Mouse (Mus musculus): ENCODE data around the gene Ggta1.

DNA sequence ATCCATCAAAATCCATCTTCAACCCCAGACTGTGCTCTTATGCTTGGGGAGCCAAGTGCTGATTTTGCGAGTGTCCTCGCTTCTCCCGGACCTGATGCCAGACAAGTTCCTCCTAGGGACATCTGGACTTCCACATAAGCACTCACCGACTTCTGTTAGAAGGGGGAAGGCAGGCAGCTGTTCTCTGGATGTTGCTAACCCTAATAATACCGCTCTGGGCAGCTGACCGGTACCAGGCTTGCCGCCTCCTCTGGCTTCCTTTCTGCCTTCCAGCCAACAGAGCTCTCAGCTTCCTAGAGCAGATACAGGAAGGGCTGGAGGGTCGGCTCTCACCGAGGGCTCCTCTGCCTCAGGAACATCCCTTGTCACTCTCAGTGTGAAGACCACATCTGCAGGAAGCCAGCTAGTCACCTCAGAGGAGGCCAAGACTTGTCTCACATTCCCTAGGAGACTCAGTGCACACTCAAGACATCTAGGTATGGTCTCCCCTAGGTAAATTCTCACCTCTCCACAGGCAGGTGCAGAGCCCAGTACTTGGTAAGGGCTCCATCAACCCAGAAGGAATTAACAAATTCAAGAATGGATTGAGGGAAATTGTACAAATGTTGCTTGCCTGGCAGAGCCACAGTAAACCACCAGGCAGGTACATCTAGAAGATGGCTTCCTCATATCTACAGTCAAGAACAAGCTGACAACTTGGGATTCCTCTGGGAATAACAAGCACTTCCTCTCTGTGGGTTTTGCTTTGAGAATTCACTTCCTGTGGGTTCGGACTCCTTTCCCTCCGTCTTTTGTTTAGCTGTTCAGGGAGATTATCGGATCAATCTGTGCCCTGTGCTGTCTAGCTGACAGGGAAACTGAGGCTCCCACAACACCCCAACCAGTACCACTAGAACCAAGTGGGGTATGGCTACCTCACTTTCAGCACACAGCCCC is 13.1 kb downstream of the Ggta1 start:
- TF ChIP-seq CTCF (IDR thresholded peaks at IDR 0.05; ENCODE audit: control insufficient read depth, insufficient read depth, low read length) (no peak), POLR2A (IDR thresholded peaks at IDR 0.05; ENCODE audit: borderline replicate concordance, control insufficient read depth, low read depth, low read length) (no peak)
